Mouse (Mus musculus) spleen, adult 2 months (tissue): ENCODE data around the gene Slc22a23. TPM values are rescaled to one million over a fixed set of nuclear protein-coding genes. Genes with fewer than 3 reads are reported as not detected.

ENCODE experiments used
- DNase-seq, 2 experiments: peaks; one replicate each; pipeline versions ENCODE4 v3.0.0 to v3.0.0-alpha.2; 2012 to 2021; ENCODE audit warnings: low spot score in 2 of 2, low read depth in 1 of 2
- H3K27ac ChIP-seq: fragments of 200-500 bp; 2 replicates; pipeline ENCODE4 v1.5.1; 2012; ENCODE audit warnings: low read length, inconsistent platforms; ENCODE audit not compliant: insufficient read depth
- H3K27me3 ChIP-seq: fragments of 200-500 bp; 2 replicates; pipeline ENCODE4 v1.6.1; 2012; ENCODE audit warnings: mild to moderate bottlenecking, moderate library complexity, low read length, inconsistent platforms; ENCODE audit not compliant: control insufficient read depth, insufficient read depth
- H3K36me3 ChIP-seq: fragments of 200-500 bp; 2 replicates; pipeline ENCODE4 v1.6.1; 2012; ENCODE audit warnings: mild to moderate bottlenecking, low read length, inconsistent platforms; ENCODE audit not compliant: control insufficient read depth, insufficient read depth
- H3K4me1 ChIP-seq: fragments of 200-500 bp; 2 replicates; pipeline ENCODE4 v1.6.1; 2011; ENCODE audit warnings: inconsistent platforms; ENCODE audit not compliant: control insufficient read depth, insufficient read depth, insufficient read length
- H3K4me3 ChIP-seq: fragments of 200-500 bp; 2 replicates; pipeline ENCODE4 v1.5.1; 2011; ENCODE audit warnings: mild to moderate bottlenecking, inconsistent platforms; ENCODE audit not compliant: insufficient read depth, insufficient read length; ENCODE audit errors: extremely low read depth
- CTCF ChIP-seq: fragments of 200-500 bp; IDR thresholded peaks from 2 replicates; pipeline ENCODE4 v1.5.1; 2011; ENCODE audit warnings: mild to moderate bottlenecking, inconsistent platforms; ENCODE audit not compliant: insufficient read depth, insufficient read length, insufficient replicate concordance; ENCODE audit errors: extremely low read depth
- POLR2A ChIP-seq: fragments of 200-500 bp; IDR thresholded peaks from 2 replicates; pipeline ENCODE4 v1.6.1; 2011; ENCODE audit warnings: low read depth, low read length, inconsistent platforms
- WGBS: fragments of 180-500 bp; shearing (Covaris S2); methylation state at CpG from one replicate; pipeline ENCODE4 v1.1.7; 2018; 5-methylcytosine and 5-hydroxymethylcytosine counted together
- polyA plus RNA-seq: library from polyadenylated mRNA; depleted of rRNA; stranded (reverse); fragments of >200 nt; gene quantifications from 2 replicates; pipeline ENCODE4 v1.2.3, GENCODE M21; 2012; rRNA removed

The Slc22a23 gene
- polyA plus RNA-seq, 1 experiment = 10.0 TPM

GRCm38 (mm10) chr13:34131708-34132060, 213.3 kb downstream of the Slc22a23 start:
- Histone ChIP-seq H3K27ac (no peak overlapping the region), H3K4me1 (peaks cover 10% of the 10 kb centered on the region; the same call in 1 of the 2 replicates), H3K27me3 (peaks cover 3% of the 10 kb centered on the region), H3K36me3 (no peaks in the 10 kb centered on the region), H3K4me3 (peak overlapping the region; percentile 31)
- no peak for TF ChIP-seq POLR2A
- WGBS = 7% methylated on average over 10 of the region's 10 CpGs
- peak; percentile 29 to 43 for DNase-seq

GRCm38 (mm10) chr13:34131011-34131707, 213.8 kb downstream of the Slc22a23 start:
- no peak for TF ChIP-seq POLR2A
- no peak for TF ChIP-seq CTCF
- WGBS = 1% methylated on average over 24 of the region's 24 CpGs
- H3K27me3 ChIP-seq = peaks cover 3% of the 10 kb centered on the region
- H3K4me1 ChIP-seq = peaks cover 10% of the 10 kb centered on the region; the same call in 1 of the 2 replicates
- no peak for DNase-seq
- H3K4me3 ChIP-seq = peak overlapping the region; percentile 66
- no peak overlapping the region for H3K27ac ChIP-seq
- no peaks in the 10 kb centered on the region for H3K36me3 ChIP-seq

GRCm38 (mm10) chr13:34130226-34130731, 214.7 kb downstream of the Slc22a23 start, which contains the start of gene Tubb2b:
Gene Tubb2b (minus strand): TSS chr13:34130466.
- under 1% methylated on average over 26 of the region's 26 CpGs for WGBS
- H3K4me1 ChIP-seq = peaks cover 10% of the 10 kb centered on the region; the same call in 1 of the 2 replicates
- peak; percentile 19 to 32 for DNase-seq
- peaks cover 3% of the 10 kb centered on the region for H3K27me3 ChIP-seq
- no peaks in the 10 kb centered on the region for H3K36me3 ChIP-seq
- H3K4me3 ChIP-seq = peak within 1 kb of the TSS; percentile 66
- TF ChIP-seq CTCF (no peak), POLR2A (no peak)
- no peak within 1 kb of the TSS; the same call in 1 of the 2 replicates for H3K27ac ChIP-seq

GRCm38 (mm10) chr13:34129485-34130225, 215.3 kb downstream of the Slc22a23 start:
- TF ChIP-seq POLR2A (no peak), CTCF (no peak)
- Histone ChIP-seq H3K27ac (no peak overlapping the region; the same call in 1 of the 2 replicates), H3K27me3 (peaks cover 3% of the 10 kb centered on the region), H3K36me3 (no peaks in the 10 kb centered on the region), H3K4me3 (peak overlapping the region; percentile 66), H3K4me1 (peaks cover 10% of the 10 kb centered on the region; the same call in 1 of the 2 replicates)
- WGBS = under 1% methylated on average over 31 of the region's 31 CpGs
- DNase-seq = peak; percentile 31 to 39

Other genes starting within 250 kb of the Slc22a23 start
- gene Tubb2b, start 214.7 kb downstream of the Slc22a23 start, polyA plus RNA-seq = 15.1 and 18.3 TPM in 2 replicates
- gene Psmg4, start 182.2 kb downstream of the Slc22a23 start, polyA plus RNA-seq = 104 and 206 TPM in 2 replicates